Mouse (Mus musculus) left cerebral cortex, adult 2 months (tissue): ENCODE data around the gene Msln. TPM values are rescaled to one million over a fixed set of nuclear protein-coding genes. Genes with fewer than 3 reads are reported as not detected.

Experiments used
- DNase-seq, 2 experiments: peaks; one replicate each; pipeline ENCODE4 v3.0.0; 2021 to 2022; ENCODE audit warnings: low spot score in 2 of 2, mixed read lengths in 1 of 2; ENCODE audit errors: extremely low spot score in 1 of 2
- H3K27ac ChIP-seq: fragments of 200-600 bp; 2 replicates; pipeline ENCODE4 v1.8.1; 2022
- H3K4me3 ChIP-seq: fragments of 200-600 bp; 2 replicates; pipeline ENCODE4 v1.8.1; 2022
- CTCF ChIP-seq: fragments of 200-600 bp; IDR thresholded peaks from 2 replicates; pipeline ENCODE4 v1.8.1; 2022; ENCODE audit warnings: antibody characterized with exemption, mild to moderate bottlenecking, moderate library complexity
- intact Hi-C: fragments of 180-260 bp; cut with DNase I; formaldehyde crosslinking; loops from one replicate; pipeline ENCODE4 v1.15.1; 2025
- total RNA-seq, 2 experiments: library from RNA; stranded (reverse); gene quantifications; 2 replicates each; pipeline ENCODE4 v1.2.3; 2021

Gene Msln
- total RNA-seq, 2 experiments from 2014 or later: 3.1 to 3.9 TPM

GRCm38 (mm10) chr17:25738861-25739260 lies 15.3 kb downstream of the Msln start:
- no peak for TF ChIP-seq CTCF
- intact Hi-C loops: no loop called here
- Histone ChIP-seq H3K27ac (no peak overlapping the region), H3K4me3 (no peak overlapping the region)
- DNase-seq: no peak

GRCm38 (mm10) chr17:25735745-25736144 lies 18.4 kb downstream of the Msln start, which contains the start of gene Mslnl:
Gene Mslnl, plus strand, starts transcription at chr17:25736042.
- TF ChIP-seq CTCF: no peak
- no peak within 1 kb of the TSS for H3K27ac ChIP-seq
- DNase-seq: no peak
- H3K4me3 ChIP-seq: no peak within 1 kb of the TSS
- intact Hi-C loops: no loop called here

GRCm38 (mm10) chr17:25735246-25735645 lies 18.9 kb downstream of the Msln start:
- Histone ChIP-seq H3K27ac (no peak overlapping the region), H3K4me3 (no peak overlapping the region)
- intact Hi-C loops: no loop called here
- DNase-seq: no peak
- TF ChIP-seq CTCF: no peak

GRCm38 (mm10) chr17:25732082-25732481 lies 22.1 kb downstream of the Msln start:
- Histone ChIP-seq H3K27ac (no peak overlapping the region; the same call in 1 of the 2 replicates), H3K4me3 (no peak overlapping the region)
- intact Hi-C loops: loop anchor here (2.0 to 5.0 kb wide), 2 partner anchors 40 to 69 kb away; partner anchors contain the start of gene Narfl
- peak; percentile 84 to 86 for DNase-seq
- TF ChIP-seq CTCF: peak; percentile 98

- H3K27ac ChIP-seq: peak overlapping the region; percentile 83
- DNase-seq: peak in 1 of 2 experiments; percentile 33
- intact Hi-C loops: no loop called here
- no peak for TF ChIP-seq CTCF
- peak overlapping the region; percentile 50 for H3K4me3 ChIP-seq
Observed at GRCm38 (mm10) chr17:25728009-25728270, 26.2 kb downstream of the Msln start.

GRCm38 (mm10) chr17:25727265-25728008 lies 26.7 kb downstream of the Msln start, which contains the start of the genes Chtf18 and Rpusd1:
Gene Chtf18, minus strand, starts transcription at chr17:25727419.
Gene Rpusd1, plus strand, starts transcription at chr17:25727670.
- TF ChIP-seq CTCF: no peak
- peak; percentile 95 to 98 for DNase-seq
- Histone ChIP-seq H3K27ac (peak within 1 kb of the TSS; percentile 83), H3K4me3 (peak within 1 kb of the TSS; percentile 50)
- intact Hi-C loops: no loop called here

- no peak for TF ChIP-seq CTCF
- Histone ChIP-seq H3K27ac (no peak overlapping the region), H3K4me3 (no peak overlapping the region)
- DNase-seq: no peak
- intact Hi-C loops: no loop called here
Observed at GRCm38 (mm10) chr17:25725264-25725663, 28.9 kb downstream of the Msln start.

GRCm38 (mm10) chr17:25723919-25724318 lies 30.3 kb downstream of the Msln start:
- H3K27ac ChIP-seq: no peak overlapping the region
- no peak overlapping the region for H3K4me3 ChIP-seq
- no peak for DNase-seq
- peak; percentile 48 for TF ChIP-seq CTCF
- intact Hi-C loops: no loop called here

GRCm38 (mm10) chr17:25723470-25723869 lies 30.7 kb downstream of the Msln start:
- H3K4me3 ChIP-seq: no peak overlapping the region
- no peak for DNase-seq
- no peak overlapping the region for H3K27ac ChIP-seq
- intact Hi-C loops: no loop called here
- TF ChIP-seq CTCF: no peak

GRCm38 (mm10) chr17:25721476-25721875 lies 32.7 kb downstream of the Msln start:
- Histone ChIP-seq H3K27ac (no peak overlapping the region), H3K4me3 (no peak overlapping the region)
- no peak for TF ChIP-seq CTCF
- no peak for DNase-seq
- intact Hi-C loops: no loop called here

- intact Hi-C loops: no loop called here
- no peak for DNase-seq
- Histone ChIP-seq H3K4me3 (peak overlapping the region; percentile 70), H3K27ac (peak overlapping the region; percentile 89)
- TF ChIP-seq CTCF: no peak
Observed at GRCm38 (mm10) chr17:25717691-25718090, 36.5 kb downstream of the Msln start.

- intact Hi-C loops: no loop called here
- peak within 1 kb of the TSS; percentile 70 for H3K4me3 ChIP-seq
- TF ChIP-seq CTCF: no peak
- DNase-seq: peak in 1 of 2 experiments; percentile 61
- H3K27ac ChIP-seq: peak within 1 kb of the TSS; percentile 89
Observed at GRCm38 (mm10) chr17:25716711-25717637, 37.2 kb downstream of the Msln start, which contains the start of gene Gng13. Gene Gng13, plus strand, starts transcription at chr17:25717171.
